Mouse (Mus musculus) bone marrow macrophage, adult 2 months (primary cell): Measurements from ENCODE around the gene Tada1.

Experiments
- CTCF ChIP-seq: IDR thresholded peaks from 2 replicates; pipeline ENCODE4 v1.5.1; 2012; ENCODE audit warnings: low read depth, mild to moderate bottlenecking, low read length, moderate library complexity
- POLR2A ChIP-seq: IDR thresholded peaks from 2 replicates; pipeline ENCODE4 v1.6.1; 2012; ENCODE audit warnings: mild to moderate bottlenecking, low read depth, low read length, borderline replicate concordance

- TF ChIP-seq POLR2A, result no peak
- no peak for TF ChIP-seq CTCF
Observed at GRCm38 (mm10) chr1:166344300-166345077, 34.4 kb upstream of the Tada1 start.
